Mouse (Mus musculus) spleen, postnatal 36 days (tissue): ENCODE data around the gene Klhdc8a.

Experiments
- DNase-seq, 2 experiments: peaks; one replicate each; pipeline ENCODE4 v3.0.0; 2022; ENCODE audit warnings: low spot score in 2 of 2, mixed read lengths in 1 of 2

Gene Klhdc8a

DNA sequence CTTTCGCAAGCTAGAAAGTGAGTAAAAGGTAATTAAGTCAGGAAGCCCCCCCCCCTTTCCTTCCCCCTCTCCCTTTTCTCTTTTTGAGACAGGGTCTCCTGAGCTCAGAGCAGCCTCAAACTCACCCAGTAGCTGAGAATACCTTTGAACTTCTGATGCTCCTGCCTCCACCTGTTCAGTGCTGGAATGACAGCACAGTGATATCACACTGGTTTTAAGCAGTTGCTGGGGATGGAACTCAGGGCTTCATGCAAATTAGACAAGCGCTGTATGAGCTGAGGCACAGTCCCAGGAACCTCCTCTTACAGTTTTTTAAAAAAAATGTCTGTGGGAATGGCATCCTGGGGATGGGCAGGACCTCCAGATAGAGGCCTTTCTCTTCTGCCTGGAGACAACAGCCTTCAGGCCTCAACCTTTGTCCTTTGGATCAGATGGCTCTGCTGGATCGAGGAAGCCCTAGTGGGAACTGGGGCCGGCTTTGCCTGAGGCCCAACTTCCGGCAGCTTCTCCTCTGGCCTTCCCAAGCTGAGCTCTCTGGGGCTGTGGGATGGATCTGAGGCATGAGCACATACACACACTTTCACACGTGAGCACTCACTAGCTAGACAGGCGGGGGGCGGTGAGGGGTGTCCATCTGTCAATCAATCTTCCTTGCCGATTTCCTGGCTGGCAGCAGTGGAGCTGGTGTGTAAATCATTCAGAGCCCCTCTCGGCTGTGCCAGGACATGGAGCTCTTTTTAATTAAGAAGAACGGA lies 7.3 kb upstream of the Klhdc8a start:
- no peak for DNase-seq

DNA sequence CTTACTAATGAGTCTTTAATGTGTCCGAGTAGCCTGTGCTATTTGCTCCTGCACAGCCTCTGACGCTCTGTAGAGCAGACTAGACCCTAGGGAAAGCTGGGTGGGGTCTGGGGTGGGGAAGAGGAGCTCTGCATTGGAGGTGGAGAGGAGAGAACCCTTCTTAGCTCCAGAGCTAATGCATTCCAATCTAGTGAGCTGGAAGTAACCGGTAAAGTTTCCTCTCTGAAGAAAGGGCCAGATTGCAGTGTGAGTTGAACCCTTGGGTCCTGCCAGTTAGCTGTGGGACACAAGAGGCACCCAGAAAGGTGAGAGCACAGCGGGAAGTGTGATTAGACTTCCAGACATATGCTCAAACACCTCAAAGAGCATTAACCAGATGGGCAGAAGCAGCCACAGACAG lies 6.7 kb upstream of the Klhdc8a start:
- no peak for DNase-seq

DNA sequence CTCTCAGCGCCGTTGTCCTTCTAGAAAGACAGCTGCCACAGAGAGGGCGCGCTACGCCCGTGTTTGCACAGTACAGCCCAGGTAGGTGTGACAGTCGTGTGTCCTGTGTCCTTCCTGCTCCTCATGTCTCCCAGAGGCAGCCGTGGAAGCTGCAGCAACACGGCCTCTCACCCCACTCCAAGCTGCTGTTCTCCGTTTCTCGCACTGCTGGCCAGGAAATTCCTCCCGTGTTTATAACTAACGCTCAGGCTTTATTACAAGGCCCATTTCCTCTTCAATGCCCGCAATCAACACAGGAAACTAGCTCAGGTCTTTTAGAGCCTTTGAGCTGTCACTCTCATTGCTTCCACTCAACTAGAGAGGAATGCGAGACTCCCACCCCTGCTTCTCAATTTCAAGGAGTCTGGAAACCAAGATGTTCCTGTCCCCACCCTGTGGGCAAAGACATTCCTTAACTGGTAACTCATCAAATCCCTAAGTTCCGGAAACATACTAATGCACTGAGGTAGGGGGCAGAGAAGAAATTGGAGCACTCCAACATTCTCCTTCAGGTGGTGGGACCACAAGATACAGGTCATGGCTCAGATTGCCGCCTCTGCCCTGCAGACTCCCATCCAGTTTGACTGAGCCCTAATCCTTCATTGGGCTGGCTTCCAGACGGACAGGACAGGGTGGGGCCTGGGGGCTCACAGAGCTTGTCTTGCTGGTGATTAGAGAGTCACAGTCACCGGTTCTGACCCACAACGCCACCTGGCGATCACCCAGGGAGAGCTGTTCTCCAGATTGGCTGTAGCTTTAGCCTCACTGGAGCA lies 5.9 kb upstream of the Klhdc8a start:
- DNase-seq, result no peak

DNA sequence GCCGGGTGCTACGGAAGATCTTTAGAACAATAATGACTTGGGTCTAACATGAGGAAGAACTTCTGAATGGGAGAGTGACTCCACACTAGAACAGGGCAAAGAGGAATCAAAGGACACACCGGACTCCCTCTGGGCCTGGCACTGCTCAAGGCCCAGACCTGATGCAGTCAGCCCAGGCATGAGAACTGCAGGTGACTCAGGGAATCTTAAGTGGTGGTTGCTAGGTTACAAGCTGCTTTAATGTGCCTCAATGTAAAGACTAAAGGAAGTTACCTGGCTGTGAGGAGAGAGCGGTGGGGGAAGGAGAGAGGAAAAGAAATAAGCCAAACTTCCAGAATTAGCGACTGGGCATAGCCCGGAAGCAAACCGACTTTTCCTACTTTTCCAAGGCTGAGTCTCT lies 2.9 kb upstream of the Klhdc8a start:
- no peak for DNase-seq

DNA sequence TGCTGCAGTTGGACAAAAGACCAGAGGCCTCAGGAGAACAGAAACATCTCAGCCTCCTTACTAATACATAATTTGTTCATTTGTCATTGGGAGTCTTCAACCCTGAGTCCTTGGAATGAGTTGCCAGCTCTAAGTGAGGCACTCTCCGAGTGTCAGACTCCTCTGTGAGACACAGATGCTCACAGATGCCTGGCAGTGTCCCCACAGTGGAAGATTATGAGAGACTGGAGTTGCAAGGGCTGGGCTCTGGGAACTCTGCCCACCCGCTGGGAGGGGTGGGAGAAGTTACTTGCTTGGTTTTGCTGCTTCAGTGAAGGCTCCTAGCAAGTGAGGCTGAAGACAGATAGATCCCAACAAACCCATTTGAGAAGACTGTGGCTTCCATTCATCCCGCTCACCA lies 2.4 kb upstream of the Klhdc8a start:
- no peak for DNase-seq

DNA sequence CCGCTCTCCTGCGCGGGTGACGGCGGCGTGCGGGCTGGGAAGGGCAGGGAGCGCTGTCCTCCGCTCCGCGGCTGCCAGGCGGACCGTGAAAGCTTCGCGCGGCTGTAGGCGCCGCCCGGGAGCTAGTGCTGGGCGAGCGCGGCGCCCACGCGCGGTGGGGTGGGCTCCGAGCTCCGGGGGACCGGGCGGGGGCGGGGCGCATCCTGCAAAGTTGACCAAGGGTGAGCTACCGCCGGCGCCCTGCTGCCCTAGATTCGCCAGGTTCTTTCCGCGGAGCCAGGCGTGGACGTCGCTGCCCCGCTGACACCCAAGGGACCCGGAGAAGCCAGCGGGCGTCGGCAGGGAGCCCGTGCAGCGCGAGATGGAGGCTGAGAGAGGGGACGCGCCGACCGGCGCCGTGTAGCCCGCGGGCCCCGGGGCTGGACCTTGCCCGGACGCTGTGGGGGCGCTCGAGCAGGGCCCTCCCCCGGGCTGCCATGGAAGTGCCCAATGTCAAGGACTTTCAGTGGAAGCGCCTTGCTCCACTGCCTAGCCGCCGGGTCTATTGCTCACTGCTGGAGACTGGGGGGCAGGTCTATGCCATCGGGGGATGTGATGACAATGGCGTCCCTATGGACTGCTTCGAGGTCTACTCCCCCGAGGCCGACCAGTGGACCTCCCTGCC lies 507 bp downstream of the Klhdc8a start:
- DNase-seq, result peak in 1 of 2 experiments; percentile 33

DNA sequence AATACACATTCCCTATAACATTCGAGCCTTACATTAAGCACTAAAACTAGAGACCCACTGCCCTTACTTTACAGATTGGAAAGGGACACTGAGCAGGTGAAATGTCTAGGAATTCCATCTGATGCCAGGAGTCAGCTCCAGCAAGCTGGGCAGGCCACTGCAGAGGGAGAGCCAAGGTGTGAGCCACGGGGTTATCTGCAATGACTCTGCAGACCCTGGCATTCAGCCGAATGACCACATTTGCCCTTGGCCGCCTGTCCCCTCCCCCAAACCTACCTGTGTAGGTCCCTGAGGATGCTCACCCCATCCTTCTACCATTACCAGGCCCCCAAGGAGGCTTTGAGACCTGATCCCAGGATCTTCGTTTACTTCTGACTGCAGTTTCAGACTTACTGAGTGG lies 1.3 kb downstream of the Klhdc8a start:
- no peak for DNase-seq

DNA sequence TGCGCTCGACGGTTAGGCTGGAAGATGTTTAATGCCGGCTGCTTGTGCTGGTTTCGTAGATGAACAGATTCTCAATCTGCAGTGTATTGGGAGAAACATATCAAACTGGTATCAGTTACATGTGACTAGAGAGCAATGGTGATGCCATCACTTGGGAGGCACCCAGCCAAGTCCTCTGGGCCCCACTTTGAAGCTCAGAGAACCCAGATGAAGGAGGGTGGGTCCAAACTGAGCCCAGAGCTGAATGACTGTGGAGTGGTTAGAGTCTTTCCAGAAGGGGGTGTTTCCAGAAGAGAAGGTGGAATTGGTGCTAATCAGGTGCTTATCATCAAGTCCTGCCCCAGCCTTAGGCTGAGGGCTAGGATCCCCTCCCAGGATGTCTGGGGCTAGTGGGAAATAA lies 2.8 kb downstream of the Klhdc8a start:
- no peak for DNase-seq

DNA sequence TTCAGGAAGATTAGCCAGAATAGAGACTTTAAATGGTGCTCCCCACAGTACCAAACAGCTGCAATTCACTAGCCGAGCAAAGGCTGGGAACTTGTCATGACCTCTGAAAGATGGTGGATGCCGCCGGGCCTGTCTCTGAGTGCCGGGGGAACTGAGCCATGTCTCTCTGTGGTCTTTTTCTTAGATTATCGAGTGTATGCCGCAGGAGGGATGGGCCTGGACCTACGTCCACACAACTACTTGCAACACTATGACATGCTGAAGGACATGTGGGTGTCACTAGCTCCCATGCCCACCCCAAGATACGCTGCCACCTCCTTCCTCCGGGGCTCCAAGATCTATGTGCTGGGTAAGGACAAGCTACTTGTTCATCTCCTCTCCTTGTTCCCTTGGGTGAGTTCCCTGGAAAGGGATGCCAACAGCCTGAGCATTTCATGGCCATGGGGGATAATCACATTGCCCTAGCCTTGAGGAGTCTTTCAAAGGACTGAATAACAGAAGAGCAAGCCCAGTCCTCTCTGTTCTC lies 4.0 kb downstream of the Klhdc8a start:
- no peak for DNase-seq

DNA sequence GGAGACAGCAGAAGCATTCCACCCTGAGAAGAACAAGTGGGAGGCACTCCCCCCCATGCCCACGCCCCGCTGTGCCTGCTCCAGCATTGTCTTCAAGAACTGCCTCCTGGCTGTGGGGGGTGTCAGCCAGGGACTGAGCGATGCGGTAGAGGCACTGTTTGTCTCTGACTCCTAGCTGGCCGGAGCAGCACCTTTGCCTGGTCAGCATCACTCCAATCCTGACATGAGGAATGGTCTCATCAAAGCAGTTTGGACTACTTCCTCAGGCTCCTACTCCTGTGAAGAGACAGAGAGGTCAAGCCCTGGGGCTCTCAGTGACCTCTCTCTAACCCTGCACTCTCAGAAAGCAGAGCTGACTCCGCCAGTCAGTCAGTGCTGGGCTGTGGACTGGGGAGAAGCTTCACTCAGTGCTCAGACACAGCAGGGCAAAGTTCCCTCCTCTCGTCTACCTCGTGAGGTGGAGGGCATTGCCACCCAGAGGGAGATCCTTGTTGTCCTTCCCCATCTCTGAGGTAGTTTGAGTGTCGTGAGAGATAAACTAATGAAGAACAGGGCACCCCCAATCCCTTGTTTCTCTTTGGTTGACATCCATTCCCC lies 6.3 kb downstream of the Klhdc8a start:
- no peak for DNase-seq

DNA sequence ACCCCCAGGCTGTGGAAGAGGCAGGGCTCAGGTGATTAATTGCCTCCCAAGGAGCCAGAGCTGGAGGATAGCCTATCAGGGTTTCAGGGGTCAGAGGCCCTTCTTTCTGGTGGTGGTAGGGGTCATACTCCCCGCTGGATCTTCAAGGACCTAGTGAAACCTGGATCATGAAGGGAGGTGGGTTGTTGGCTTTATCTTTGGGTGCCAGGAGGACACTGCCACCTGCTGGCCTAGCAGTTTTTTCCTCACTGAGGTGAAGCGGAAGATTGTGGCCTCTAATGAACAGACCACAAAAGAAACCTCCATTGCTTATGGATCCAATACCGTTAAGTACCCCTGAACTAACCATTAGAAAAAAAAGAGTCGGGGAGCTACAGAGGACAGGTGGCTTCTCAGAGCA lies 7.7 kb downstream of the Klhdc8a start:
- peak; percentile 59 to 64 for DNase-seq

DNA sequence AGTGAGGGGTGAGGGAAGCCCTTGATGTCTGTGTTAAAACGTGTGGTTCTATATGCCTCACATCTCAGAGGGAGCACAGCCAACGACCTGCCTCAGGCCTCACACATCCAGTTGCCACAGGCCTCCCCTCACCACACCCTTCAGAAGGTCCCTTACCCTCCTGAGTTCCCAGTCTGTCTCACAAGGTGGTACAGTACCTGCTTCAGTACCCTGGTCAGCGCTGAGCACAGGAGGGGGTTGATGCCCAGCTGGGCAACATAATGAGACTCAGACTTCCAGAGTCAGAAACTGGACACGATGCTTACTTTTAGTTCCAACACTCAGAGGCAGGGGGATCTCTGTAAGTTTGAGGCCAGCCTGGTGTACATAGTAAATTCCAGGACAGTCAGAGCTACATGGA lies 8.4 kb downstream of the Klhdc8a start:
- no peak for DNase-seq

DNA sequence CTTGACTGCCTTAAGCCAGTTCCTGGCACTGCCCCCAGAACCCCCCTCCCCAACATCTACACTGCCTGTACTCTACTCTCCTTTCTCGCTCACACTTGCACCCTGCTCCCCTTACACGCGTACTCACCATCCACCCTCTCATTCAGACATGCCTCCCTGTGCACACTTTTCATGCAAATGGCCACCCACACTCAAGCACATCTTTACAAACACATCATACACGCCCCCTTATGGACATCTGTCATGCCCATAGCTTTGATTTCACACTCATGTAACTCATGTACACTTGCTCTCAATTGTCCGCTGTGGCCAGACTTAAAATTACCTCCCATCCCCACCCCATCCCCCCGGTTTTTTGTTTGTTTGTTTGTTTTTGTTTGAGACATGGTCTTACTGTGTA lies 9.5 kb downstream of the Klhdc8a start:
- DNase-seq, result no peak

DNA sequence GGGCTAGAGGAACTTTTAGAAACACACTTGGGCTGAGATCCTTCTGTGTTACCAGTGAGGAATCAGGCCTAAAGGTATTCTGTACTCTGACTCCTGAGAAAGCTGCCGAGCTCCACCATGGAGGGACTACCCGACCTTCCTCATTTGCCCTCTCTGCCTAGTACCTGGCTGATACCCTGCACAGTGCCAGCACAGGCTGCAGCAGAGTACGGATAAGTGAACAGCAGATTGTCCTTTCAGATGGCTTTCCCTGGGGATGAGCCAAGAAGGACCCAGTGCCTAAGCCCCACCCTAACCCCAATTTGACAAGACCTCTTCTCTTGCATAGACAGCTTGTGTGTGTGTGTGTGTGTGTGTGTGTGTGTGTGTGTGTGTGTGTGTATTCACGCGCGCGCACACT lies 10.2 kb downstream of the Klhdc8a start:
- DNase-seq, result no peak

DNA sequence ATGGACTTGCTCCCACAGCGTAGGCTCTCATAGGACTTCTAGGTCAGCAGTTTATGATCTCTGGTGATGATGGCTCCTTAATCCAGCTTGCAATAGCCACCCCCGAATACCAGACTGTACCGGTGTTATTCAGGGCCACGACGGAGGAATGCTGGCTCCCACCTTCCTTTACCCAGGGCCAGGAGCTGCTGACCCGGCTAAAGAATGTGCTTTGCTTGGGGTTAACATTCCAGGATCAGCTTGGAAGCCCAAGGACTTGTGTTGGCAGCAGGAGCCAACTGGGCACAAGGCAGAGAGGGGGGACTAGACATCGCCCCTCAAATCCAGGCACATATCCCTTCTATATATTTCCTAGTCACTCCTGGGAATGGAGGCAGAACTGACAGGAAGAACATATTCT lies 12.3 kb downstream of the Klhdc8a start:
- no peak for DNase-seq

DNA sequence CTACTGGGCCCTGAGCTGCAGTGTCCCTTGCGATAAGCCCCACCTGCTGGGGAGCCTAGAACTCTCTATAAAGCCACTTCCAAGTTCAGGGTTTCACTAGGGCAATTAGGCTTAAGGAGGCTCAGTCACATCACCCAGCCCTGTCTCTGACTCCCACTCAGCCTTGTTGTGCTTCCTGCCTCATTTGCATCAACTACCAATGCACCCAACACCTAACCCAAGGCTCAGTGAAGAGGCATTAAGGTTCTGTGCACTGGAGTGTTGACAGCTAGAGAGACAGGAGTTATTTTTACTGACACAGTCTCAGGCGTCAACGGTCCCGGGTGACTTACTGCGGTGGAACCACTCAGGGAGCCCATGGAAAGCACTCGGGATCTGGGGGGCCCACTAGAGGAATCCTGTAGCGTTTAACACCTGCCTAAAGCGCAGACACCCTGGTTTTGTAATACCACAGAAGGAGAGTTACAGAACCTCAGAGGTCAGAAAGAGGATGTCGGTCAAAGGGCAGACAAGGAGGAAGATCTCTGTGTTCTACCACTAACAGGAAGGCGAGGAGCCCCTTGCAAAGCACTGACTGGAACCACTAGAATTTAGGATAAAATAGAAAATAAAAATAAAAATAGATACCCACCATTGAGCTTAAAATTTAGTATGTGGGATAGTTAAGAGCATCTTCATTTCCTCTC lies 12.9 kb downstream of the Klhdc8a start:
- DNase-seq, result peak; percentile 84 to 86

DNA sequence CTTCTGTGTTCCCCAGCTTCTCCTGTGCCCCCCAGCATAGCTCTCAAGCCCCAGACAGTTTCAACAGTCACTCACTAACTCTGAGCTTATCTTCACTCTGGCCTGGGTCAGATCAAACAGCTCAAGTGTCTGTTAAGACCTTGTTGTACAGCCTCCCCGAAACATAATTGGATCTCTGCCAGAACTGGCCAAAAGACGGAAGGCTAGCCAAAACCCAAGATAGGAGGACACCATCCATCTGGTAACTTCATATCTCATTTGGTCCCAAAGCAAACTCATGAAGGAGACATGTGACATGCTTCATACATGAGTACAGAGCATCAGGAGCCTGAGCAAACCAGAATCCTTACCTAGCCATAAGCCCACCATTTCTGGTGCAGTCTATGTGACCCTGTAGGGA lies 13.6 kb downstream of the Klhdc8a start:
- no peak for DNase-seq

DNA sequence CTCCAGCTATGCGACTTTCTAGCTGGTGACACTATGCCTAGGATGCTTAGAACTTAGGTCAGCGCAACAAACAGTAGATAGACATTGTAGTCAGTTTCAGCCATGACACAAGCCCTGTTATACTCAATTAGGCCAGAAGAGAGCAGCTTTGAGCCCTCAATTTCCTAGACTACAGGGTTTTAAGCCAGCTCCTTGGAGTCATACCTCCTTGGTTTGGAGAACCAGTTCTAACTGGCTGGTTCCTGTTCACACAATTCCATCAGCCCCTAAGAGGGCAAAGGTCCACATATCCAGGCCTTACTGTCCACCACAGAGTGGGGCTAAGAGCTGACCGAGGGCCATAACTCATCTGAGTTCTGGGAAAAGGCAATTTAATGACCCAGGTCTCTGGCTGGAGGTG lies 14.3 kb downstream of the Klhdc8a start:
- peak; percentile 59 to 61 for DNase-seq

DNA sequence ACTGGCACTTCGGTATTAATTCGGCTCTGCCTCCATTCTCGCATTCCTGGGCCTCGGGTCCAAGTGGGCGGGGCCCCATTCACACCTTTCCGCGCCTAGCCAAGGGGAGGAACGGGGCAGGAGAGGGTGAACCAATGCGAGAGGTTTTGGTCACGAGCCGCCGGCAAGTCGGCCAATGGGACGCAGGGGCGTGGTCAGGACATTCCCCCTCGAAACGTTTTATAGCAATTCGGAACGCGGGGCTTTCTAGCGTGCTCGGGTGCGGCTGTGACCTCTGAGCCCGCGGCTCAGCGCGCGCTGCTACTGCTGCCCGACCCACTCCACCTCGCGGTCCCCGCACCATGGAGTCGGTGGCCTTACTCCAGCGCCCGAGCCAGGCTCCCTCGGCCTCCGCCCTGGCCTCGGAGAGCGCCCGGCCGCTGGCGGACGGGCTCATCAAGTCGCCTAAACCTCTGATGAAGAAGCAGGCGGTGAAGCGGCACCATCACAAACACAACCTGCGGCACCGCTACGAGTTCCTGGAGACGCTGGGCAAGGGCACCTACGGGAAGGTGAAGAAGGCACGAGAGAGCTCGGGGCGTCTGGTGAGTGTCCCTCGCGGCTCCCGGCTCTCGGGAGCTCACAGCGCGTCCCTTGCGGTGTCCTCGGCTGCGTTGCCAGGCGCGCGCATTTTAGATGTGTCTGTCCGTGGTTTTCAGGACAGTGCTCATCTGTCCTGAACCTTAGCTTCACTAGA lies 17.6 kb downstream of the Klhdc8a start, which contains the start of gene Nuak2:
Gene Nuak2, plus strand, starts transcription at position 238 of the 736 bp plus-strand sequence.
- peak; percentile 94 for DNase-seq

DNA sequence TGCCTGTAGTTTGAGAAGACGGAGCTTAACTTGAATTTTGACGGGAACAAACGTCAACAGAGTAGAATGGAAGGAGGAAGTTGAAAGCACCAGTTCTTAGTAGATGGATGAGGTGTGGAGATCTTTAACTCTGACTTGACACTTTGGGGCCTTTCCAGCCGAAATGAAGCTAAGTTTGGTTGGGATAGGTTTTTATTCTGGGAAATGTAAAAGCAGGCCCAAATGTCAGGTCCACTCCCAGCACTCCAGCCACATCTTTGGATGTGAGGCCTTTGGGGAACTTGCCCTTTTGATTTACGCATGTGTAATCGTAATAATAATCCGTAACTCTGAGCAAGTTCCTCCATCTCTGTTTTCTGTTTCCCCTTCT lies 18.2 kb downstream of the Klhdc8a start:
- no peak for DNase-seq

DNA sequence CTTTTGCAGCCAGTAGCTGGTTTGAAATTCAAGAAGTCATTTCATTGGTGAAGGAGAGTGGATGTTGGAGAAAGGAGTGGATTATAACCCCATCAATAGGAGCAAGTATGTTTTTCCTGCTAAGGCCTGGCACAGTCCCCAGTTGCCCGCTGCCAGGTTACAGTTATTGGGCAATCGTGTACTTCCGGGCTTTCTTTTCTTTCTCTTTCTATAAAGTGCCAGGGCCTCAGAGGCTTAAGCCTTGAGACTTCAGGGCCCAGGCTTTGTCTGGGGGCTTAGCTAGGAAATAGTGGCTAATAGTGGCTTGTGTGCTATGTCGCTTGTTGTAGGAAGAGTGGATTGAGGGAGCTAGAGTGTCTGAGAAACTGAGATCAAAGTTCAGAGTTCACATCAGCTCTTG lies 19.0 kb downstream of the Klhdc8a start:
- peak in 1 of 2 experiments; percentile 32 for DNase-seq
